Mouse (Mus musculus): ENCODE measurements at regions not wholly inside any gene's neighbourhood (a gene's known extent, or its start where the extent isn't known, plus 50 kb on each side); places are given as distances from the start of the nearest gene placed in this dataset.

- Histone ChIP-seq H3K27ac (ENCODE audit: low read depth, low read length) (no peak overlapping the region), H3K4me3 (ENCODE audit: low read depth, low read length) (no peak overlapping the region), H3K4me2 (no peak overlapping the region), H3K9ac (ENCODE audit: low read depth, low read length) (no peak overlapping the region), H3K36me3 (ENCODE audit: control insufficient read depth, insufficient read depth, low read length) (no peaks in the 10 kb centered on the region), H3K27me3 (ENCODE audit: control insufficient read depth, insufficient read depth, low read length) (no peaks in the 10 kb centered on the region), H3K4me1 (ENCODE audit: control insufficient read depth, insufficient read depth, low read length) (no peaks in the 10 kb centered on the region), H3K9me3 (replicated peaks; ENCODE audit: control insufficient read depth, low read length) (no peaks in the 10 kb centered on the region)
- 69% methylated on average over 5 of the region's 5 CpGs for WGBS (ENCODE audit: insufficient replicate concordance)
- no peak for ATAC-seq (replicated peaks; ENCODE audit: insufficient number of reproducible peaks, low FRiP score, low TSS enrichment)
Observed at GRCm38 (mm10) chr13:34800906-34801305, 66.3 kb downstream of the Fam50b start.

GRCm38 (mm10) chr13:34806532-34807092 is 68.5 kb upstream of the Prpf4b start:
- Histone ChIP-seq H3K4me1 (ENCODE audit: control insufficient read depth, insufficient read depth, low read length) (no peaks in the 10 kb centered on the region), H3K9me3 (replicated peaks; ENCODE audit: control insufficient read depth, low read length) (no peaks in the 10 kb centered on the region), H3K27me3 (ENCODE audit: control insufficient read depth, insufficient read depth, low read length) (no peaks in the 10 kb centered on the region), H3K9ac (ENCODE audit: low read depth, low read length) (no peak overlapping the region), H3K27ac (ENCODE audit: low read depth, low read length) (0 out of 2 replicates have a peak overlapping the region, but pooled peaks have one; percentile 15), H3K4me3 (ENCODE audit: low read depth, low read length) (no peak overlapping the region), H3K4me2 (no peak overlapping the region), H3K36me3 (ENCODE audit: control insufficient read depth, insufficient read depth, low read length) (no peaks in the 10 kb centered on the region)
- 58% methylated on average over 9 of the region's 9 CpGs for WGBS (ENCODE audit: insufficient replicate concordance)
- no peak for ATAC-seq (replicated peaks; ENCODE audit: insufficient number of reproducible peaks, low FRiP score, low TSS enrichment)

- WGBS (ENCODE audit: insufficient replicate concordance) = 87% methylated on average over 1 of the region's 1 CpGs
- no peak overlapping the region for H3K27ac ChIP-seq (ENCODE audit: low read depth, low read length)
- H3K4me1 ChIP-seq (ENCODE audit: control insufficient read depth, insufficient read depth, low read length) = peaks cover 5% of the 10 kb centered on the region; the same call in 1 of the 2 replicates
- no peak overlapping the region for H3K4me2 ChIP-seq
- no peak overlapping the region for H3K4me3 ChIP-seq (ENCODE audit: low read depth, low read length)
- no peak overlapping the region for H3K9ac ChIP-seq (ENCODE audit: low read depth, low read length)
- no peak for ATAC-seq (replicated peaks; ENCODE audit: insufficient number of reproducible peaks, low FRiP score, low TSS enrichment)
- H3K9me3 ChIP-seq (replicated peaks; ENCODE audit: control insufficient read depth, low read length) = 0 out of 2 replicates have a peak, but pooled peaks cover 4% of the 10 kb centered on the region
- H3K27me3 ChIP-seq (ENCODE audit: control insufficient read depth, insufficient read depth, low read length) = no peaks in the 10 kb centered on the region
- no peaks in the 10 kb centered on the region for H3K36me3 ChIP-seq (ENCODE audit: control insufficient read depth, insufficient read depth, low read length)
Observed at GRCm38 (mm10) chr13:34809536-34809935, 65.6 kb upstream of the Prpf4b start.

GRCm38 (mm10) chr13:34814161-34815056 is 60.7 kb upstream of the Prpf4b start:
- Histone ChIP-seq H3K4me2 (peak overlapping the region; percentile 40), H3K9me3 (replicated peaks; ENCODE audit: control insufficient read depth, low read length) (0 out of 2 replicates have a peak, but pooled peaks cover 4% of the 10 kb centered on the region), H3K4me3 (ENCODE audit: low read depth, low read length) (no peak overlapping the region), H3K9ac (ENCODE audit: low read depth, low read length) (peak overlapping the region; percentile 39; the same call in 1 of the 2 replicates), H3K36me3 (ENCODE audit: control insufficient read depth, insufficient read depth, low read length) (no peaks in the 10 kb centered on the region), H3K4me1 (ENCODE audit: control insufficient read depth, insufficient read depth, low read length) (peaks cover 12% of the 10 kb centered on the region; the same call in 1 of the 2 replicates), H3K27me3 (ENCODE audit: control insufficient read depth, insufficient read depth, low read length) (no peaks in the 10 kb centered on the region), H3K27ac (ENCODE audit: low read depth, low read length) (peak overlapping the region; percentile 77)
- ATAC-seq (replicated peaks; ENCODE audit: insufficient number of reproducible peaks, low FRiP score, low TSS enrichment) = no peak; the same call in 1 of the 2 replicates
- WGBS (ENCODE audit: insufficient replicate concordance) = 16% methylated on average over 18 of the region's 18 CpGs

GRCm38 (mm10) chr13:34815057-34815410 is 60.1 kb upstream of the Prpf4b start:
- H3K9me3 ChIP-seq (replicated peaks; ENCODE audit: control insufficient read depth, low read length) = 0 out of 2 replicates have a peak, but pooled peaks cover 4% of the 10 kb centered on the region
- H3K4me3 ChIP-seq (ENCODE audit: low read depth, low read length) = no peak overlapping the region
- H3K27me3 ChIP-seq (ENCODE audit: control insufficient read depth, insufficient read depth, low read length) = no peaks in the 10 kb centered on the region
- 0 out of 2 replicates have a peak overlapping the region, but pooled peaks have one; percentile 39 for H3K9ac ChIP-seq (ENCODE audit: low read depth, low read length)
- 48% methylated on average over 3 of the region's 3 CpGs for WGBS (ENCODE audit: insufficient replicate concordance)
- H3K36me3 ChIP-seq (ENCODE audit: control insufficient read depth, insufficient read depth, low read length) = no peaks in the 10 kb centered on the region
- peak overlapping the region; percentile 77 for H3K27ac ChIP-seq (ENCODE audit: low read depth, low read length)
- peak overlapping the region; percentile 40 for H3K4me2 ChIP-seq
- H3K4me1 ChIP-seq (ENCODE audit: control insufficient read depth, insufficient read depth, low read length) = peaks cover 12% of the 10 kb centered on the region; the same call in 1 of the 2 replicates
- no peak for ATAC-seq (replicated peaks; ENCODE audit: insufficient number of reproducible peaks, low FRiP score, low TSS enrichment)

- Histone ChIP-seq H3K4me3 (ENCODE audit: low read depth, low read length) (no peak overlapping the region), H3K9ac (ENCODE audit: low read depth, low read length) (no peak overlapping the region), H3K36me3 (ENCODE audit: control insufficient read depth, insufficient read depth, low read length) (no peaks in the 10 kb centered on the region), H3K27ac (ENCODE audit: low read depth, low read length) (no peak overlapping the region), H3K4me1 (ENCODE audit: control insufficient read depth, insufficient read depth, low read length) (peaks cover 12% of the 10 kb centered on the region; the same call in 1 of the 2 replicates), H3K4me2 (no peak overlapping the region), H3K9me3 (replicated peaks; ENCODE audit: control insufficient read depth, low read length) (no peaks in the 10 kb centered on the region), H3K27me3 (ENCODE audit: control insufficient read depth, insufficient read depth, low read length) (no peaks in the 10 kb centered on the region)
- no peak for ATAC-seq (replicated peaks; ENCODE audit: insufficient number of reproducible peaks, low FRiP score, low TSS enrichment)
- 75% methylated on average over 5 of the region's 5 CpGs for WGBS (ENCODE audit: insufficient replicate concordance)
Observed at GRCm38 (mm10) chr13:34818211-34818610, 56.9 kb upstream of the Prpf4b start.

GRCm38 (mm10) chr13:34820423-34820822 is 54.7 kb upstream of the Prpf4b start:
- no peak overlapping the region for H3K4me2 ChIP-seq
- no peak overlapping the region for H3K27ac ChIP-seq (ENCODE audit: low read depth, low read length)

DNA sequence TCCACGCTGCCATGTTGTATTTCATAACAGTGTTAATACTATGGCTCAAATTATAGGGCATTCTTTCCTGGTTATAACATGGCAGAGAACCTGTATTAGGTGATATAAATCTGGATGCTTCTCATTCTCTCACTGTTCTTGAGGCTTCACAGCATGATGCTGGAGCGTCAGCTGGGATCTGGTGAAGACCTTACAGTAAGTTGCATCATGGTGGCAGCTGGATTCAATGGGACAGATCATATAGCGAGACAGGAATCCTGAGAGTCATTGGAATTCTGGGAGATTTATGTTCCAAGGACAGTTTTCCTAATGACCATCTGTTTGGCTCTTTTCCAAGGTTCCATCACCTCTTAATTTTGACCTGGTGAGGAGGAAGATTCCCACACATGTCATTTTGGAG is 53.2 kb upstream of the Prpf4b start:
- WGBS (ENCODE audit: insufficient replicate concordance) = 91% methylated on average over 3 of the region's 3 CpGs
- ATAC-seq (replicated peaks; ENCODE audit: insufficient number of reproducible peaks, low FRiP score, low TSS enrichment) = no peak
- Histone ChIP-seq H3K36me3 (ENCODE audit: control insufficient read depth, insufficient read depth, low read length) (no peaks in the 10 kb centered on the region), H3K9me3 (replicated peaks; ENCODE audit: control insufficient read depth, low read length) (no peaks in the 10 kb centered on the region), H3K4me1 (ENCODE audit: control insufficient read depth, insufficient read depth, low read length) (no peaks in the 10 kb centered on the region; the same call in 1 of the 2 replicates), H3K4me2 (no peak overlapping the region), H3K27ac (ENCODE audit: low read depth, low read length) (no peak overlapping the region), H3K27me3 (ENCODE audit: control insufficient read depth, insufficient read depth, low read length) (no peaks in the 10 kb centered on the region), H3K9ac (ENCODE audit: low read depth, low read length) (no peak overlapping the region), H3K4me3 (ENCODE audit: low read depth, low read length) (no peak overlapping the region)

More at GRCm38 (mm10) chr13:34820423-34820822, 54.7 kb upstream of the Prpf4b start:
- H3K9me3 ChIP-seq (replicated peaks; ENCODE audit: control insufficient read depth, low read length) = no peaks in the 10 kb centered on the region
- no peak overlapping the region for H3K9ac ChIP-seq (ENCODE audit: low read depth, low read length)
- no peaks in the 10 kb centered on the region; the same call in 1 of the 2 replicates for H3K4me1 ChIP-seq (ENCODE audit: control insufficient read depth, insufficient read depth, low read length)
- no peak for ATAC-seq (replicated peaks; ENCODE audit: insufficient number of reproducible peaks, low FRiP score, low TSS enrichment)
- WGBS (ENCODE audit: insufficient replicate concordance) = 60% methylated on average over 4 of the region's 4 CpGs
- no peak overlapping the region for H3K4me3 ChIP-seq (ENCODE audit: low read depth, low read length)
- no peaks in the 10 kb centered on the region for H3K27me3 ChIP-seq (ENCODE audit: control insufficient read depth, insufficient read depth, low read length)
- H3K36me3 ChIP-seq (ENCODE audit: control insufficient read depth, insufficient read depth, low read length) = no peaks in the 10 kb centered on the region

Measured in heart, embryonic 11.5 days (tissue).